Mouse (Mus musculus) induced T-regulatory cell, adult 2 months (primary cell): ENCODE measurements around the gene Ltbr.

Experiments used
- DNase-seq: peaks from one replicate; pipeline ENCODE4 v3.0.0-alpha.2; 2012; ENCODE audit warnings: low read depth

The Ltbr gene

GRCm38 (mm10) chr6:125271455-125272227 lies 42.0 kb downstream of the Ltbr start:
- peak; percentile 94 for DNase-seq

GRCm38 (mm10) chr6:125268799-125269198 lies 44.9 kb downstream of the Ltbr start:
- DNase-seq: no peak

GRCm38 (mm10) chr6:125267469-125267868 lies 46.2 kb downstream of the Ltbr start:
- DNase-seq: peak; percentile 55

GRCm38 (mm10) chr6:125266600-125266999 lies 47.1 kb downstream of the Ltbr start:
- DNase-seq: peak; percentile 74

GRCm38 (mm10) chr6:125266091-125266490 lies 47.6 kb downstream of the Ltbr start:
- DNase-seq: no peak

- DNase-seq: peak; percentile 97
Measured at GRCm38 (mm10) chr6:125265239-125265638, 48.4 kb downstream of the Ltbr start.

GRCm38 (mm10) chr6:125264219-125264618 lies 49.5 kb downstream of the Ltbr start:
- DNase-seq: peak; percentile 76

- peak; percentile 65 for DNase-seq
Measured at GRCm38 (mm10) chr6:125260006-125260555, 53.6 kb downstream of the Ltbr start.
